Mouse (Mus musculus) cerebral cortex, adult 2 months (tissue): ENCODE results near the gene Rpl39.

Source experiments
- WGBS: fragments of 180-500 bp; shearing (Covaris S2); methylation state at CpG from one replicate; pipeline ENCODE4 v1.1.7; 2018; 5-methylcytosine and 5-hydroxymethylcytosine counted together

Gene Rpl39

DNA sequence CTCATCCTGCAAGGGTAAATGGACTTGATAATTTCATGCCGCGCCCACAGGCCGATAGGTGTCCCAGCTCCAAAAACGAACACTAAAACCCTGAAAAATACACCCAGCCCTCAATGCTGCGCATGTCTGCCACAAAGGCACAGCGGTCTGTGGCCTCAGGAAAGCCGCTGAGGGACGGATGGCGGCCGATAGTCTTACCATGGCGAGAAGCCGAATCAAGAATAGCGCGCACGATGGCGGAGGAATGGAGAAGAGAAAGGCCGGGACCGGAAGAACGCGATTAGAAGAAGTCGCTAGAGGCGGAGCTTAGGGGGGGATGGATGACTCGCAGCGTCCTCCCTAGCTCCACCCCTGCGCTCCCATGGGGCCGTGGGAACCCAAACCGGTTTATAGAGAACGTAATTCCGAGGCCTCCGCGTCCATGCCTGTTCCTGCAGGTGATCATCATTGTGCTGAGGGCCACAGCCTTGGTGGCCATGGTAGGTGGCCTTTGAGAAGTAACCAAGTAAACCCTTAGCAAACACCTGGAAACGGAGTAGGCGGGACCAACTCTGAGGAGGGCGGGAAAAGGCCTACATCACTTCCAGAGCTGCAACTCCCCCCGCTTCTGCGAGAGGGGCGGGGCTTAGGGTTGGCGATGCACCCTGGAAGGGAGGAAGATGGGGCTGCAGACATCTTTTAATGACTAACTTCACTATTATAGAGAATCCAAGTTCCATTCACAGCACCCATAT is at the start of gene Rpl39:
Gene Rpl39, minus strand, starts transcription at position 476 of the 734 bp plus-strand sequence.
- WGBS = 2% methylated on average over 38 of the region's 38 CpGs

GRCm38 (mm10) chrX:37126671-37127358 is 41.6 kb upstream of the Rpl39 start, which contains the start of gene Nkap:
Nkap (plus strand) TSS chrX:37126795.
- WGBS = under 1% methylated on average over 54 of the region's 58 CpGs

DNA sequence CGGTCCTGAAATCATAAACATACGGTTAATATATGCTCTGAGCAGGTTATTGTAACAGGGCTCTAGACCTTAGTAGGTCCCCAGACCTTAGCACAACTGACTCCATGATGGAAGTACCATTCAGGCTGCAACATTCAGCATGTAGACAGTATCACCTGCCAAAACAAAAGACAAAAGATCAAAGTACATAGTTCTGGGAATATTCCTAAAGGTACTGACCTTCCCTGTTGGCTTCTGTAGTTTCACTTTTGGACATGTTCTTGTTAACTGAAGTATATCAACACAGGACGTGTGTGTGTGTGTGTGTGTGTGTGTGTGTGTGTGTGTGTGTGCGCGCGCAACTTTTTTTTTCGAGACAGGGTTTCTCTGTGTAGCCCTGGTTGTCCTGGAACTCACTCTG is 40.3 kb upstream of the Rpl39 start:
- 94% methylated on average over 4 of the region's 7 CpGs for WGBS

DNA sequence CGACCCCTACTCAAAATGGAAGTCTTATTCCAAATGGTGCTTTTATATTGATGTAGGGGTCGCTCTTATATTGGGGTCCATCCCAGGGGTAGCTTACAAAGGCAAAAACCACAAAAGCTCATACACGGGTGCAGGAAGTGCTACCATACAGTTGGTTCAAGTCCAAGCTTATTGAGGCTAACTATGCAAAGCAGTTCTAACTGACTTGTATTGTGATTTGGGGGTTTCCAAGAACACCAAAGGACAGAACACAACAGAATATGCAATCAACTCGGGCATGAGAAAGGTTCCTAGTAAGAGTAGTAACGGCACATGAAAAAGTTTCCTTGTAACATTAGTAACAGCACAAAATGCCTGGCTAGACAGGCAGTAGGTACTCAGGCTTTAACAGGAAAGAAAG is 35.0 kb upstream of the Rpl39 start:
- WGBS = 71% methylated on average over 5 of the region's 5 CpGs

DNA sequence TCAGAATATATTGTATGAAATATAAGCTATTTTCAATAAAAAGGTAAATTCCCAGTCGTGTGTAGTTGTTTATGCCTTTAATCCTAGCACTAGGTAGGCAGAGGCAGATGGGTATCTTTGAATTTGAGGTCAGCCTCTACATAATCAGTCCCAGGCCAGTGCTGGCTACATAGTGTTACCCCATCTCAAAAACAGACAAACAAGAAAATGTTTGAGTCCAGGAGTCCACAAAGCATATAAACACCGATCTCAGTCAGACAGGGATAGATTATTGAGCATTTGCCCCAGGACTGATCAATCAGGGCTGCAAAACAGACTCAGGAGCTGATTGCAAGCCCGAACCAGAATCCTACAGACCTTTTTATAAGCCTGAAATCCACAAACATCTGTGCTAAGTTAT is 34.4 kb upstream of the Rpl39 start:
- 71% methylated on average over 3 of the region's 3 CpGs for WGBS

DNA sequence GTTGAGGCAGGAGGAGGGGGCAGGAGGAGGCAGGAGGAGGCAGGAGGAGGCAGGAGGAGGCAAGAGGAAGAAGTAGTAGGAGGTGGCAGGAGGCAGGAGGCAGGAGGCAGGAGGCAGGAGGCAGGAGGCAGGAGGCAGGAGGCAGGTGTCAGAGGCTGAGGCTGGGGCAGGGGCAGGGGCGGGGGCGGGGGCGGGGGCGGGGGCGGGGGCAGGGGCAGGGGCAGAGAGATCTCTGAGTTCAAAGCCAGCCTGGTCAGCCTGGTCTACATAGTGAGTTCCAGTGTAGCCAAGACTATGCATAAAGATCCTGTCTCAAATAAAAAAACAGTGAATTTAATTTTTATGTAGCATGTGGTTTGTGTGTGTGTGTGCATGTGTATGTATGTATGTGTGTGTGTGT is 31.9 kb upstream of the Rpl39 start:
- whole genome bisulfite sequencing = 80% methylated on average over 2 of the region's 5 CpGs

DNA sequence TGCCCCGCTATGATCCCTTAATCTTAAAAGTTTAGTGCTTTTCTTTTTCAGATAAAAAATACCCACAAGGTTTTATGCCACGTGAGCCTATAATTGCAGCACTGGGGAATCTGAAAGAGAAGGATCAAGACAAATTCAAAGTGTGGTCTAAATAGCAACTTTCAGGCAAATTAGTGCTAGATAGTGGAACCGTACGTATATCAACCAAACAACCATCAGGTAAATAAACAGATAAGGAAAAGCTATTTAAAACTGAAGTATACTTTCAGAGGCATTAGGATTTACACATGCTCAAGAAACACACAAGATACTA is 25.6 kb upstream of the Rpl39 start:
- 59% methylated on average over 4 of the region's 4 CpGs for WGBS

- WGBS = 6% methylated on average over 30 of the region's 30 CpGs
These were observed 25.1 kb upstream of the Rpl39 start, which contains the start of gene Upf3b for GRCm38 (mm10) chrX:37110193-37110880. Upf3b (minus strand) TSS chrX:37110322.

GRCm38 (mm10) chrX:37109526-37110192 is 24.5 kb upstream of the Rpl39 start:
- 3% methylated on average over 27 of the region's 27 CpGs for whole genome bisulfite sequencing

DNA sequence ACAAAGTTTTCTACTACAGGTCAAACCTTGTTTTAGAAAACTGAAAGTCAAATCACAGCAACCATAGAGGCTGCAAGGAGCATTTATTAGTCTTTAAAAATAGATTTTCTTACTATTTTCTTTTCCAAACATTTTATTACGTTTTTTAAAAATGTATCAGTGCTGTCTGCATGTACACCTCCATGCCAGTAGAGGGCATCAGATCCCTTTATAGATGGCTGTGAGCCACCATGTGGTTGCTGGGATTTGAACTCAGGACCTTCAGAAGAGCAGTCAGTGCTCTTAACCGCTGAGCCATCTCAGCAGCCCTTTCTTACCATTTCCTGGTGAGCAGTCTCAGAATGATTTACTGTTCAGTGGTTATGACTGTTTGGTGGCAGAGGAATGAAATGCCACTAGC is 18.6 kb upstream of the Rpl39 start:
- WGBS = 71% methylated on average over 2 of the region's 2 CpGs

- WGBS = 97% methylated on average over 3 of the region's 3 CpGs
These were observed 13.5 kb upstream of the Rpl39 start for GRCm38 (mm10) chrX:37098681-37099080.

DNA sequence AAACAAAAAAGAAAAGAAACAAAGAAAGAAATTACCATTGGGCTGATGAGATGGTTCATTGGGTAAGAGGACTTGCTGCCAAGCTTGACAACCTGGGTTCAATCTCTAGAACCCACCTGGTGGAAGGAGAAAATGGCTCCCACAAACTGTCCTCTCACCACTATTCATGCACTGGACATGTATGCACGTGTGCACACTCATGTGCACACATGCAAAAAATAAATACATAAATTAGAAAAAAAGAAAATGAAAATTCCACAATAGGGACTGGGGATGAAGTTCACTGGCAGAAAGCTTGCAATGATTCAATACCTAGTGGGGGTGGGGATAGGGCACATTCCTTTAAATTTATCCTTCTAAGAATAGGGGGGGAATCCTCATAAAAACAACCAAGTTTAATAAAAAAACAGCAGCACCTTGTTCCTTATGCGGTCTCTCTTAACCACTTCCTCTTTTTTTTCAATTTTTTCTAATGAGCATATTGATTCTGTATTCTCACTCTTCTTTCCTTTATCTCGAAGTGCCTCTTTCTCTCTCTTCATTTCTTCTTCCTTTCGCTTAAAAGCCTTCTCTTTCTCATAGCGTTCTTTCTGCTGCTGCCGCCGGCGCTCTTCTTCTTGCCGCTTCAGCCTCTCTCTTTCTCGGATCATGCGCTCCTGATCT is 10.0 kb upstream of the Rpl39 start:
- WGBS = 94% methylated on average over 11 of the region's 11 CpGs

- WGBS = 69% methylated on average over 3 of the region's 3 CpGs
These were observed 6.3 kb upstream of the Rpl39 start for GRCm38 (mm10) chrX:37091457-37091856.

- WGBS = 88% methylated on average over 1 of the region's 1 CpGs
These were observed 3.6 kb upstream of the Rpl39 start for GRCm38 (mm10) chrX:37088778-37089177.

GRCm38 (mm10) chrX:37085665-37086064 is 463 bp upstream of the Rpl39 start:
- WGBS = 6% methylated on average over 9 of the region's 9 CpGs

DNA sequence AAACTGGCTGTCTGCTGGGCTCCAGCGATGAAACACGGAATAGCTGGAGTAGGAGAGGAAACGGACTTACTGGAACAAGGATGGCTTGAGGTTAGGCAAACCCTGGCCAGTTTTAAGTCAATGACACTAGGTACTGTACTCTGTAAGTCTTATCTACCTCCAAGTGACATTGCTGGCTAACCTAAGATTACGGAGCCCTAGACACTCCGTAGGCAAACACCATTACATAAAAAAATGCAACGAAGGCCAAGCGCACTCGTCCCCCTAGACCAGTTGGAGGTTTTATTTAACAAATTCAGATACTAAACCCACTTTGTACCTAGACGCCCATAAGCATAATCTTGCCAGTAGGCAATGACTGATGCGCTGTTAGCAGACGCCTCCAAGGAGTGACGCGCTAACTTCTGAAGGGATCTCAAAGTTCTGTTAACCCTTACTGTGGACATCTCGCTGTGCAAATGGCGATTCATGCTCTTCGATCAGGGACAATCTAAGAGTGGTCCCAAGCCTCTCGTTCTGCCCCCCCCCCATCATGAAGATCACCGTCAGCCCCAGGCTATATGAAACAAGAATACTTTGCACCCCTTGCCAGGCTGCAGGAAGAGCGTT is 780 bp downstream of the Rpl39 start:
- WGBS = 4% methylated on average over 19 of the region's 19 CpGs

GRCm38 (mm10) chrX:37081194-37081593 is 4.0 kb downstream of the Rpl39 start:
- WGBS = 40% methylated on average over 6 of the region's 6 CpGs

- 70% methylated on average over 4 of the region's 4 CpGs for WGBS
These were observed 4.9 kb downstream of the Rpl39 start for GRCm38 (mm10) chrX:37080345-37080744.

DNA sequence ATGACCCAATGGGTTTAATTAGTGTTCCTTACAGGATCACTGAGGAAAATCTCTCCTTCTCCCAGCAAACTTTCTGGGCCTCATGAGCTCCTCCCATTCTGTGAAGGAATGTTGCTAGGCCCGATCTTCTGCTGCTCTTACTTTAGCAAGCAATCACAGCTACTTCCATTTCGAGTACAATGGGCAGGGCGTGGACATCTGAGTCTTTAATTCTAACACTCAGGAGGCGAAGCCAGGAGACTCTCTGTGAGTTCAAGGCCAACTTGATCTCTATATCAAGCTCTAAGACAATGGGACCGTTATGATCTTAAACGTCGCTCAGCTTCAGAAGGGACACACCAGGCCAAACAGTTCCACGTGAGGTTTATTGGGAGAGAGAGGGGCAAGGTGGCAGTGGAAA is 8.6 kb downstream of the Rpl39 start:
- 85% methylated on average over 8 of the region's 8 CpGs for WGBS

GRCm38 (mm10) chrX:37074262-37074892 is 10.8 kb downstream of the Rpl39 start:
- 30% methylated on average over 9 of the region's 9 CpGs for WGBS

DNA sequence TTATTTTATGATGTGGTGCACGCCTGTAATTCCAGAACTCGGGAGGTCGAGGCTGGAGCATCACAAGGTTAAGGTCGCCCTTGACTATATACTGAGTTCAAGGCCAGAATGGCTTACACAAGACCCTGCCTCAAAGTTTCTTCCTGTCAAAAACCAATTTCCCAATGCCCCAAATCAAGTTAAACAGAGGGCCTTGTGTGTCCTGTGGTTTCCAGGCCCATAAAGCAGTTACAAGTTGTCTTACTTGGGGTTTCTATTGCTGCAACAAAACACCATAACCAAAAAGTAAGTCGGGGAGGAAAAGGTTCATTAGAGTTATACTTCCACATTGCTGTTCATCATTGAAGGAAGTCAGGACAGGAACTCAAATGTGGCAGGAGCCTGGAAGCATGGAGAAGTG is 16.4 kb downstream of the Rpl39 start:
- 96% methylated on average over 5 of the region's 5 CpGs for WGBS
